Mouse (Mus musculus) left cerebral cortex, postnatal 10 days (tissue): ENCODE measurements around the gene Gm33543. TPM values are rescaled to one million over a fixed set of nuclear protein-coding genes. Genes with fewer than 3 reads are reported as not detected.

Experiments used
- DNase-seq, 2 experiments: peaks; one replicate each; pipeline ENCODE4 v3.0.0; 2021 to 2022; ENCODE audit warnings: low spot score in 2 of 2, mixed read lengths in 1 of 2; ENCODE audit errors: extremely low spot score in 1 of 2
- intact Hi-C: fragments of 180-260 bp; cut with DNase I; formaldehyde crosslinking; loops from one replicate; pipeline ENCODE4 v1.15.1; 2025
- total RNA-seq, 2 experiments: library from RNA; stranded (reverse); gene quantifications; 2 replicates each; pipeline ENCODE4 v1.2.3; 2021

Gene Gm33543
- total RNA-seq, 2 experiments from 2014 or later: not detected

DNA sequence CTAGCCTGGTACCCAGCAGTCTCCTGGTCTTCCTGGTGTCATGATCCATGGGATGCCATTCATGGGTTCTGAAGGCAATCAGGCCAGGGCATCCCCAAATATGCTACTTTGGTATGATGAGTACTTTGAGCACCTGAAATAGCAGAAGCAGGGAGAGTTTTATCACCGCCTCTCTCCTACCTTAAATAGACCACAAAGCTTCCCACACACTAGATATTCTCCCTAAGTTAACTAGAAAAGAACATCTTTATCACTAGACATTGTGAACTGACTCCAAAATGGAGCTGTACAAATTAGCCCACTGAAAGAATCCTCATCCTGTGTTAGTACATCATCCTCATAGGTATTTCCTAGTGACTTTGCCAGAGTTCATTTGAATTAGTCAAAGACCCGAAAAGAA, 55.6 kb downstream of the Gm33543 start:
- DNase-seq: no peak
- intact Hi-C loops: no loop called here

DNA sequence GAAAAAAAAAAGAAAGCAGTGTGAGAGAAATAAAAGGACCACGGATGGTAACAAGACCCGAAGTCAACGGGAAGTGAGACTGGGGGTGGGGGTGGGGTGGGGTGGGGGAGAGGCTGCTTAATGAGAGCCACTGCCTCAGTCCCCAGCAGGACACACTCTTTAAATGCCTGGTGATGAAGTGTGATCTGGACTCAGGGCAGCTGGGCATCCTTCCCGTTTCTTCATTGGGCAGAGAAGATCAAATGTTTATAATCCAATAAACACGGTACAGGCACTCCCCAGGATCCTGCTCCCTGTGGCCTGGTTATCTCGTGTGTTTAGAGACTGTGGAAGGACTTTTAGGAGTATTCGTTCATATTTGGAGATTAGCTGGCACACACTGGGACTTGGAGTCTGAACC, 57.9 kb downstream of the Gm33543 start:
- DNase-seq: no peak
- intact Hi-C loops: no loop called here

DNA sequence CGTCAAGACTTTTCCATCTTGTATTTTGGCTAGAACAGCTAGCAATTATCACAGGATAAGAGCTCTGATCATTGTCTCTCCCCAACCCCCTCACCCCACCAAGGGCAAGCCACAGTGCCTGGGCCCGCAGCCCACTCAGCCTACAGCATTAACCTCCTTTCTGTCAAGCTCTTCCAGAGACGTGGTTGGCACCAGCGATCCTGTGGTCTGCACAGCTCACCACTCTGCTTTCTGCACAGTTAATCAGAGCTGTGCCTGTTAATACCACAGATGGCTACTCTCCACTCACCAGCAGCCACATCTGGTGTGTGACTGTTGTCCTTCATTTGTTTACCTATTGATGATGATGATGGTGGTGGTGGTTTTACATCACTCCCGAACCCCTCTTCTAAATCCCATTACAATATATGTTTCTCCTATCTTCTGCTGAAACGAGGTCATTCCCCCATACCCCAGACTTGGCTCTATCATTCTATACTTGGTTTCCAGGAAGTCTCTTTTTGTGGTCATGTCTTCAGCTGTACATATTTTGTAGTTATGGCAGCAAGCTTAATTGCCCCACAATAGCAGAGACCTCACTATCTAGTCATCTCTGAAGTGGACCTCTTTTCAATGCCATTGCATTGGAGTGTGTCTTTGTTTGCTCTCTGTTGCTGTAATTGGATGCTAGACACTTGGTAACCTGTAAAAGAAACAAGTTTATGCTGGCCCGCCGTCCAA, 61.7 kb downstream of the Gm33543 start:
- intact Hi-C loops: no loop called here
- no peak for DNase-seq

DNA sequence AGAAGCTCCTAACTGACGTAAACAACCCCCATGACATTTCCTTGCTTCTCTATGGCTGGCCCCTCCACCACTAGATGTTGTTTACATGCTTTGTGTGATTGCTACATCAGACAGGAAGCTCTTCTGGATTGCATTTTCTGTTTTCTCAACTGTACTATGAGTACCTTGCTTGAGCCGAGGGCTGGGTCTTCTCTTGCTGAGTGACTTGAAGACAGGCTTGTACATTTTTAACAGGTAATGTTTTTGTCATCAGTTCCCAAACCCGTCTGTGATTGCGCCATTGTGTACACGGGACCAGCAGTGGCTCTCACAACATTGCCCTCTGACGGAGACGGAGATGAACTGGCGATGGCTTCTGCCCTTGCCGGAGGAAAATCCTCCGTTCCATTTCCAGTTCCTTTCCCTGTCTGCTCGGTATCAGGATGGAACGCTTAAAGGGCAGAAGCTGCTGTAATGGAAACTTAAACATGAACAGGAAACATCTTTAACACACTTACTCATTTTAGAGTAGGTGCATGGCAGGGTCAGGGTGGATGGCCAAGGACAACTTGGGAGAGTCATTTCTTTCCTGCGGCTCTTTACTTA, 62.8 kb downstream of the Gm33543 start:
- no peak for DNase-seq
- intact Hi-C loops: no loop called here

DNA sequence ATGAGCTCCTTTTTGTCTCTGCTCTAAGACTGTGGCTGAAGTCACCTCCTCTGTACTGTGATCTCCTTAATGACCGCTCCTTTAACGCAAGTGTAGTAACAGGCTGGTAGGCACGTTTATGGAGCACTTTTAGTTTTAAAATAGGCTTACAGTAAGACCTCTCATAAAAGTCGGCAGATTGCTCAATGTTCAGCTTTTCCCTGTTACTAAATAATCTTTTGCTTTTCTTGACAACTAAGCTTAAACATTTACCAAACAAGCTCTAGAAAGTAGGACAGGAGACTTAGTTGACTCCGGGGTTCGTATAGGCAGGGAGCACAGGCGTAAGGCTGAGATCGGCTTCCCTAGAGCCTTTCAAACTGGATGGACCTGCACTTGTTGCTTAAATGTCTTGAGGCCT, 64.1 kb downstream of the Gm33543 start:
- intact Hi-C loops: no loop called here
- DNase-seq: no peak

DNA sequence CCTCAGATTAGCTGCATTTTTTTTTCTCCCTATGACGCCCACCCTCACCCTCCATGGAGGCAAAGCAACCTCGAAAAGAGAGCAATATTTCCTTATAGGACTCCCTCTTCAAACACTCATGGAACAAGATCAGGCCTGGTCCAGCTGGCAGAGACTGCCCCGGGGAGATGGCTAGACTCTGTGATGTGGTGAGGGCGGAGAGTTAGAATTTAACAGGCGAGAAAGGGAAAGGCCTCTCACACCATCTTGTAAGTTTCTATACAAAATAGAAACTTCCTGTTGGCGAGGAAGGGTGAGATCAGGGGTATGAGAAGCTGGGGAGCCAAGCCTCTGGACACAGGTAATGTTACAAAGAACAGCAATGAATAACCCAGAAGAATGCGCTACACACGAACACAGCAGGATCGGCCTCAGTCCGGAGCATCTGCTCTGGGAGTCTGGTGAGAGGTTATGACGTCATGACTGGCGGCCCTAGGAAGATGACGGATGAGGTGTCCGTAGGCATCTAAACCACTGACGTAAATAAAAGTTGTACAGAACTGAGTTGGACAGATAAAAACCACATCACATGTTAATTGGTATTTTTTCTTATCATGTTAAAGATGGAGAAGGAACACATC, 64.9 kb downstream of the Gm33543 start:
- intact Hi-C loops: no loop called here
- no peak for DNase-seq

DNA sequence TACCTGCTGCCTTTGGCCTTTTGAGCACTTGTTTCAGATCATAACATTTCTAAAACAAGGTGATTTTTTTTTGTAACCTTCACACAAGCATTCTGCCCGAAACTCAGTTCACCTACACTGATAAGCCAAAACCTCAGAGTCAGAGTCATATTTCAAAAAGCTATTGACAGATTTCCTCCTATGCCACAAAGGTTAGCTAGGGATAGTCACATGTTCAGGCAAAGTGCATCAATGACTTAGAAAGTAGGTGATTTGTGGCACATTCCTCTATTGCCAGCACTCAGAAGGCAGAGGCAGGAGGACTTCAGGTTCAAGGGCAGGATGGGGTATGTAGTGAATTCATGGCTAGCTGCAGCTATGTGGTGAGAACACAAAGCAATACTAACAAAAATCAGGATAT, 65.7 kb downstream of the Gm33543 start:
- no peak for DNase-seq

DNA sequence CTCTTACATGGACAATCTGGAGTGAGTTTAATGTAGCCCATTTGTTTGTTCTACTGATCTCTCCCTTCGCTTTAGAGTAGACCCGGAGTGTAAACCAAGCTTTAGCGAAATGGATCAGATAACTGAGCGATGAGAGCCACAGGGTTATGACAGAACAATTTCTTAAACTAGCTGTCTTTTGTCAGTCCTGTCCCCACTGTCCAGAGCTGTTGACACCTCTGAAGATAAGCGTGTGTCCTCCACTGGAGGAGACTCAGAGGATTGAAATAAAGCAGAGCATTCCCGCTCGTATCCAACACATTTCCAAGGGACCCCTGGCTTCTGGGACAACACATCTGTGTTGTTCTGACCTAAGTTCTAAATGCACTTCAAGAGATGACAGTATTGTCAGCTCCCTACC, 67.9 kb downstream of the Gm33543 start:
- intact Hi-C loops: no loop called here
- no peak for DNase-seq

More for the DNA sequence above, 65.7 kb downstream of the Gm33543 start:
- intact Hi-C loops: no loop called here

DNA sequence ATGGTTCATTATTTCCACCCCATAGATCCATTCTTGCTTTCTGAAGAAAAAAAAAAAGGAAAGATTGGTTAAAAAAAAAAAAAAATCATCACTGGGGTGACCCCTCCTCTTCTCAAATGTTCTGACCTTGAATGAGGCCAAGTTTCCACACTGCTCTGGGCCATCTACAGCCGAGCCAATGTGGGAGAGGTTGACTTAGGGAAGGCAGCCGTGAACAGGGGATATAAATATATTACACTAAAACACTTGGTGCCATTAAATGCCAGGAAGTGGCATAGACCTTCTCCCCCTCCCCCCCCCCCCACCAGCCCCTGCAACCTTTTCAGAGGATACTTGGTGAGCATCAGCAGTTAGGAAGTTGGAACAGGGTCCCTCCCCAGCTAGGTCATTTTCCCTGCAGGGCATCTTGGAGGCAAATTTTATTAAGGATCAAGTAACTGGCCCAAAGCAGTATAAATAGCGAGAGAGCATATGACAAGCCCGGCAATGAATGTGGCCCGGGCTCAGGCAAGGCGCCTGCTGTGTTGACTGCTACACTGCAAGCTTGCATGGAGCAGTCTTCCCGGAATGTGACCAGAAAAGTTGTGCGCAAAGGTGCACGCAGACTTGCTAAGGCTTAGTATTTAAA, 68.6 kb downstream of the Gm33543 start:
- intact Hi-C loops: no loop called here
- DNase-seq: no peak

Other genes starting within 250 kb of the Gm33543 start
- not detected for gene Anapc15-ps, start 169.5 kb downstream of the Gm33543 start, total RNA-seq
- 10 to 100 TPM; 23.9 to 25.2 TPM for gene Eea1, start 97.7 kb upstream of the Gm33543 start, total RNA-seq